Mouse (Mus musculus) lung, adult 2 months (tissue): Measurements from ENCODE around the gene Esrrg.

ENCODE experiments used
- CTCF ChIP-seq: fragments of 200-500 bp; IDR thresholded peaks from 2 replicates; pipeline ENCODE4 v1.5.1; 2011; ENCODE audit warnings: mild to moderate bottlenecking, low read length, control low read depth; ENCODE audit not compliant: insufficient read depth
- POLR2A ChIP-seq: fragments of 200-500 bp; IDR thresholded peaks from 2 replicates; pipeline ENCODE4 v1.6.1; 2011; ENCODE audit warnings: low read depth, mild to moderate bottlenecking, control low read depth, low read length, borderline replicate concordance; ENCODE audit errors: extremely low read depth

DNA sequence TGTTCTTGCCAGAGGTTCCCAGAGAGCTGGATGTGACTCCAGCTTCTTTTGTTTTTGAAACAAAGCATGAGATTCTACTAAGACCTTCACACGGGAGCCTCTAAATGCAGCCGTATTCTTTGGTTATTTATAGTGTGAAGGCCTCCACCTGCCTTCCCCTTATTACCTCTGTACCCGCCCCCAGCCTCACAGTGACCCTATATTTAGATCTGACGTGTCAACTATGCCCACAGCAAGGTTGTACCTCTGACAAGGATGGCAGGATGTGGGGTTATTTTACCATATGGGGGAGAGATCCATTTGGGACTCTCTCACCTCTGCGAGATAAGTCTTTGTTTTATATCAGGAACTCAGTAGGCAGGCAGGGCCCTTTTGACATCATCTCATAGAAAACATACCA lies 141.3 kb downstream of the Esrrg start:
- TF ChIP-seq CTCF: no peak
- TF ChIP-seq POLR2A: no peak
